Mouse (Mus musculus) forebrain, embryonic 14.5 days (tissue): ENCODE data around the gene Zfr2. TPM values are rescaled to one million over a fixed set of nuclear protein-coding genes. Genes with fewer than 3 reads are reported as not detected.

Source experiments
- ATAC-seq: fragments of 200-750 bp; cut with Nextera tagmentation; 2 replicates; pipeline ENCODE4 v1.8.0; 2017; ENCODE audit warnings: mild to moderate bottlenecking, moderate library complexity
- DNase-seq: peaks from one replicate; pipeline ENCODE4 v3.0.0-alpha.2; 2015; ENCODE audit warnings: low spot score
- H3K27ac ChIP-seq: fragments of 300-500 bp; sonication (generic); 2 replicates; pipeline ENCODE4 v1.5.1; 2014; ENCODE audit warnings: low read depth, mild to moderate bottlenecking, control low read depth, low read length, moderate library complexity
- H3K27me3 ChIP-seq: fragments of 300-500 bp; sonication (generic); replicated peaks from 2 replicates; pipeline ENCODE4 v1.6.1; 2014; ENCODE audit warnings: low read length, control low read depth, mixed read lengths; ENCODE audit not compliant: control insufficient read depth, insufficient read depth
- H3K36me3 ChIP-seq: fragments of 300-500 bp; sonication (generic); 2 replicates; pipeline ENCODE4 v1.6.1; 2014; ENCODE audit warnings: low read length, control low read depth; ENCODE audit not compliant: control insufficient read depth, insufficient read depth
- H3K4me1 ChIP-seq: fragments of 300-500 bp; sonication (generic); 2 replicates; pipeline ENCODE4 v1.6.1; 2014; ENCODE audit warnings: antibody characterized with exemption, low read length, control low read depth; ENCODE audit not compliant: control insufficient read depth, insufficient read depth
- H3K4me2 ChIP-seq: fragments of 300-500 bp; sonication (generic); 2 replicates; pipeline ENCODE4 v1.6.1; 2014; ENCODE audit warnings: mild to moderate bottlenecking, control low read depth, low read length
- H3K4me3 ChIP-seq: fragments of 300-500 bp; sonication (generic); 2 replicates; pipeline ENCODE4 v1.5.1; 2014; ENCODE audit warnings: low read depth, low read length, control low read depth
- H3K9ac ChIP-seq: fragments of 300-500 bp; sonication (generic); 2 replicates; pipeline ENCODE4 v1.6.1; 2014; ENCODE audit warnings: mild to moderate bottlenecking, low read length, control low read depth, moderate library complexity
- H3K9me3 ChIP-seq: fragments of 300-500 bp; sonication (generic); replicated peaks from 2 replicates; pipeline ENCODE4 v1.6.1; 2016; ENCODE audit warnings: low read length, control low read depth, mixed read lengths; ENCODE audit not compliant: control insufficient read depth
- WGBS: fragments of 180-500 bp; shearing (Covaris S2); extraction: QIAGEN DNeasy Blood & Tissue Kit; methylation state at CpG from one replicate; pipeline ENCODE4 v1.1.7; 2014; 5-methylcytosine and 5-hydroxymethylcytosine counted together
- microRNA-seq: library from miRNA; unstranded; fragments of <30 nt; microRNA quantifications from one replicate; pipeline ENCODE4, GENCODE M21; 2016
- polyA plus RNA-seq: library from polyadenylated mRNA; unstranded; fragments of >200 nt; fragmentation: Nextera tagmentation; extraction: Ambion mirVana; gene quantifications from 2 replicates; pipeline ENCODE4 v1.2.1, GENCODE M21; 2014

The Zfr2 gene
- polyA plus RNA-seq, 1 experiment from 2014 or later: 7.5 TPM

- 96% methylated on average over 14 of the region's 14 CpGs for WGBS
- Histone ChIP-seq H3K4me3 (no peak overlapping the region), H3K27me3 (no peaks in the 10 kb centered on the region), H3K9me3 (no peaks in the 10 kb centered on the region), H3K4me2 (no peak overlapping the region), H3K9ac (no peak overlapping the region), H3K36me3 (peaks cover 4% of the 10 kb centered on the region; the same call in 1 of the 2 replicates), H3K4me1 (peaks cover 2% of the 10 kb centered on the region), H3K27ac (no peak overlapping the region)
- ATAC-seq (no peak), DNase-seq (no peak)
Observed at GRCm38 (mm10) chr10:81299585-81300351, 66.8 kb downstream of the Zfr2 start.

- no peak overlapping the region for H3K9ac ChIP-seq
Observed at GRCm38 (mm10) chr10:81300352-81300907, 67.5 kb downstream of the Zfr2 start.

GRCm38 (mm10) chr10:81301321-81301720, 68.4 kb downstream of the Zfr2 start:
- no peaks in the 10 kb centered on the region for H3K4me1 ChIP-seq
- H3K4me3 ChIP-seq: no peak overlapping the region
- DNase-seq: no peak
- H3K4me2 ChIP-seq: no peak overlapping the region
- WGBS: 83% methylated on average over 9 of the region's 9 CpGs
- peaks cover 8% of the 10 kb centered on the region for H3K36me3 ChIP-seq
- no peaks in the 10 kb centered on the region for H3K9me3 ChIP-seq
- no peak overlapping the region for H3K27ac ChIP-seq
- no peak for ATAC-seq
- no peaks in the 10 kb centered on the region for H3K27me3 ChIP-seq
- no peak overlapping the region for H3K9ac ChIP-seq

More at GRCm38 (mm10) chr10:81300352-81300907, 67.5 kb downstream of the Zfr2 start:
- no peaks in the 10 kb centered on the region for H3K9me3 ChIP-seq
- no peak overlapping the region for H3K4me3 ChIP-seq
- 86% methylated on average over 9 of the region's 9 CpGs for WGBS
- H3K27me3 ChIP-seq: no peaks in the 10 kb centered on the region
- no peak for DNase-seq
- H3K36me3 ChIP-seq: peaks cover 2% of the 10 kb centered on the region; the same call in 1 of the 2 replicates
- H3K4me2 ChIP-seq: no peak overlapping the region
- no peaks in the 10 kb centered on the region; the same call in 1 of the 2 replicates for H3K4me1 ChIP-seq
- no peak for ATAC-seq
- no peak overlapping the region for H3K27ac ChIP-seq

Small RNA genes within 50 kb of the gene (microRNA-seq; reads per million reads assigned to microRNA genes)
- 7.9 reads per million, percentile 30 among the genes with 10 or more reads in this experiment for gene Mir3057

Other genes starting within 250 kb of the Zfr2 start
- gene Gng7, start 218.2 kb upstream of the Zfr2 start, polyA plus RNA-seq: 15.3 and 20.8 TPM in 2 replicates
- 19.0 and 21.0 TPM in 2 replicates for gene Diras1, start 207.5 kb upstream of the Zfr2 start, polyA plus RNA-seq
- 20.7 and 26.9 TPM in 2 replicates for gene Slc39a3, start 195.7 kb upstream of the Zfr2 start, polyA plus RNA-seq
- gene Sgta, start 173.0 kb upstream of the Zfr2 start, polyA plus RNA-seq: 304 and 312 TPM in 2 replicates
- 38.9 and 45.6 TPM in 2 replicates for gene Thop1, start 163.1 kb upstream of the Zfr2 start, polyA plus RNA-seq
- 0.14 and 0.25 TPM in 2 replicates for gene Creb3l3, start 134.3 kb upstream of the Zfr2 start, polyA plus RNA-seq
- 180 and 203 TPM in 2 replicates for gene Map2k2, start 127.2 kb upstream of the Zfr2 start, polyA plus RNA-seq
- gene Zbtb7a, start 97.9 kb upstream of the Zfr2 start, polyA plus RNA-seq: 6.2 and 8.2 TPM in 2 replicates
- gene Pias4, start 65.2 kb upstream of the Zfr2 start, polyA plus RNA-seq: 44.0 and 45.5 TPM in 2 replicates
- gene Eef2, start 56.5 kb upstream of the Zfr2 start, polyA plus RNA-seq: 474 and 520 TPM in 2 replicates
- gene Dapk3, start 50.1 kb upstream of the Zfr2 start, polyA plus RNA-seq: 49.0 and 50.0 TPM in 2 replicates
- gene 4930442H23Rik, start 49.3 kb upstream of the Zfr2 start, polyA plus RNA-seq: not detected in 2 replicates
- not detected in 2 replicates for gene Nmrk2, start 31.1 kb upstream of the Zfr2 start, polyA plus RNA-seq
- 56.6 and 78.4 TPM in 2 replicates for gene Atcay, start 2.3 kb upstream of the Zfr2 start, polyA plus RNA-seq
- 12.3 and 17.4 TPM in 2 replicates for gene Matk, start 19.8 kb downstream of the Zfr2 start, polyA plus RNA-seq
- 107 and 136 TPM in 2 replicates for gene Mrpl54, start 33.8 kb downstream of the Zfr2 start, polyA plus RNA-seq
- gene Apba3, start 33.8 kb downstream of the Zfr2 start, polyA plus RNA-seq: 30.5 and 36.8 TPM in 2 replicates
- 4.8 and 7.0 TPM in 2 replicates for gene Tjp3, start 58.4 kb downstream of the Zfr2 start, polyA plus RNA-seq
- gene Pip5k1c, start 59.8 kb downstream of the Zfr2 start, polyA plus RNA-seq: 76.4 and 114 TPM in 2 replicates
- 16.8 and 22.2 TPM in 2 replicates for gene Cactin, start 87.9 kb downstream of the Zfr2 start, polyA plus RNA-seq
- gene Tbxa2r, start 95.6 kb downstream of the Zfr2 start, polyA plus RNA-seq: 2.9 and 4.1 TPM in 2 replicates
- not detected in 2 replicates for gene Gipc3, start 110.1 kb downstream of the Zfr2 start, polyA plus RNA-seq
- 42.5 and 44.4 TPM in 2 replicates for gene Hmg20b, start 117.3 kb downstream of the Zfr2 start, polyA plus RNA-seq
- gene Mfsd12, start 124.3 kb downstream of the Zfr2 start, polyA plus RNA-seq: 4.1 and 4.9 TPM in 2 replicates
- gene 4930404N11Rik, start 132.7 kb downstream of the Zfr2 start, polyA plus RNA-seq: 0.33 TPM in 1 of 2 replicates, not detected in the other
- 101 and 109 TPM in 2 replicates for gene Fzr1, start 145.4 kb downstream of the Zfr2 start, polyA plus RNA-seq
- 78.7 and 78.8 TPM in 2 replicates for gene Dohh, start 151.3 kb downstream of the Zfr2 start, polyA plus RNA-seq
- gene Gm48551, start 151.3 kb downstream of the Zfr2 start, polyA plus RNA-seq: 3.6 and 4.8 TPM in 2 replicates
- gene Gm48552, start 155.8 kb downstream of the Zfr2 start, polyA plus RNA-seq: 0.65 and 0.69 TPM in 2 replicates
- 1.5 and 2.0 TPM in 2 replicates for gene Smim24, start 159.9 kb downstream of the Zfr2 start, polyA plus RNA-seq
- gene Nfic, start 222.5 kb downstream of the Zfr2 start, polyA plus RNA-seq: 16.6 and 17.9 TPM in 2 replicates
- 57.9 and 69.6 TPM in 2 replicates for gene Celf5, start 249.6 kb downstream of the Zfr2 start, polyA plus RNA-seq